Mouse (Mus musculus): Measurements from ENCODE around the gene Lysmd3.
"Not testable (repeated sequence)": the region's sequence is repeated elsewhere in the genome, so short reads cannot be mapped to it uniquely, and the experiment has no call there.

Lysmd3 gene

GRCm38 (mm10) chr13:81657351-81658052 lies at the start of gene Lysmd3:
Gene Lysmd3, plus strand, starts transcription at chr13:81657663.
- DNase-seq (ENCODE audit: low spot score), result peak; percentile 86

DNA sequence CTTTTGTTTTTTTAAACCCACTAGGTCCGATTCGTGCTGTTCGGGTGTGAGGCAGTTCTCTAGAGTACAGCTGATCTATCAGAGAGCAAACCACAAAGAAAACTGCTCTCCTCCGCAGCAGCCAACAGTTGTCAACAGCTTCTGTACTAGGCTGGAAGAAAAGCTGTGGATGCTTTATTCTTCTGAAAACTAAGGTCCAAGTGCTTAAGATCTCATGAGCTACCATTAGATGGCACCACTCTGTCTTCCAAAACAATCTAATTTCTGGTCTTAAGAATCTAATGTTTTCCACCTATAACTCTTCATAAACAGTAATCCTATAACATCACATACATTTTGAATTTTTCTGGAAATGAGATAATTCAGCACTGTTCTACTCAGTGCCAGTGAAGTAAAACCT lies 47.1 kb upstream of the Lysmd3 start:
- DNase-seq (ENCODE audit: low spot score), result no peak

- DNase-seq (ENCODE audit: low spot score), result not testable (repeated sequence)
Measured at GRCm38 (mm10) chr13:81627861-81628260, 29.6 kb upstream of the Lysmd3 start.

GRCm38 (mm10) chr13:81628631-81629190 lies 28.8 kb upstream of the Lysmd3 start:
- no peak for DNase-seq (ENCODE audit: low spot score)

GRCm38 (mm10) chr13:81629395-81629794 lies 28.1 kb upstream of the Lysmd3 start:
- DNase-seq (ENCODE audit: low spot score), result no peak

- DNase-seq (ENCODE audit: low spot score), result no peak
Measured at GRCm38 (mm10) chr13:81630566-81630965, 26.9 kb upstream of the Lysmd3 start.

GRCm38 (mm10) chr13:81632720-81633415 lies 24.6 kb upstream of the Lysmd3 start, which contains the start of gene Adgrv1:
Gene Adgrv1, minus strand, starts transcription at chr13:81633154.
- peak; percentile 50 for DNase-seq (ENCODE audit: low spot score)

GRCm38 (mm10) chr13:81639624-81640023 lies 17.8 kb upstream of the Lysmd3 start:
- DNase-seq (ENCODE audit: low spot score), result no peak

GRCm38 (mm10) chr13:81640881-81641280 lies 16.6 kb upstream of the Lysmd3 start:
- DNase-seq (ENCODE audit: low spot score), result no peak

GRCm38 (mm10) chr13:81641289-81642045 lies 16.0 kb upstream of the Lysmd3 start:
- DNase-seq (ENCODE audit: low spot score), result no peak

DNA sequence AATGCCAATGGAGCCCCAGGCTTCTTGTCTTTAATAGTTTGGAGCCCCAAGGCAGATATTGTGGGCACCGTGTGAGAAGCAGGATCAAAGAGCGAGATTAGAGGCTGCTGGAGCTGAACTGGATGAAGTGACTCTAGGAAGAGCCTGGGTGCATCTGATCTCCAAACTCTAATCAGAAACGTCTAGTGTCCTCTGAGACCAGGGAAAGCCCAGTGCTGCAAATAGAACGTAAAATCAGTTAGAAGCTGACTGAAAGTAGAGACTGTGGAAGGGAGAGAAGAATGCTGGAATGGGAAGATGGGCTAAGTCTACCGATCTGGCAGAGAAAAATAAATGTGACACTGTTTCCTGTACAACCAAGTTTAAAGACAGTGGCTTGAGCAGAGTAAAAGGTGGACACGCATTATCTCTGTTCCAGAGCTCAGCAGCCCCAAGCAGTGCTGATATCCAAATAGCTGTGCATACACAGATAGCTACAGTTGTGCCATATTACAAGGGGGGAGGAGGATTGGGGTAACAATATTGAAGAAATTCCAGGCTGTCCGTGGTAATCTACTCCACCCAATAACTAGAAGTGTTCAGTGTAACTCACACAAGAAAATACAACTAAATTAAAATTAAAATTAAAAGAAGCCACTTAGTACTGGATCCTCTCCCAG lies 14.8 kb upstream of the Lysmd3 start:
- no peak for DNase-seq (ENCODE audit: low spot score)

- DNase-seq (ENCODE audit: low spot score), result no peak
Measured at GRCm38 (mm10) chr13:81644047-81644565, 13.4 kb upstream of the Lysmd3 start.

DNA sequence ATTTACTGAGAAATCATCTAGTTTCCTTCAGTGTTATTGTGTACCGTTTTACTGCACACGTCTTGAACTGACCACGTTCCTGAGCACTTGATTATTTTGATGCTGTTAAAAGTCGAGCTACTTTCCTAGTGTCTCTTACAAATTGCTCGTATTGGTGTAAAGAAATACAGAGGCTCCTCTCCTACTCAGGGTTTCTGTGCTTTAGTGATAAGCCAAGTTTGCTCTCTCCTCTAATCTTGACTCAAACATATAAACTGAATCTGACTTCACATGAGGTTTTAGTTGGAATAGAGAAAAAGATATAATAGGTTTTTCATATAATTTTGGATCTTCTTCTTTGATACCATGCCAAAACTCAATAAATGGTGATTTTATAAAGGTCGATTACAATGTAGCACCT lies 11.1 kb upstream of the Lysmd3 start:
- no peak for DNase-seq (ENCODE audit: low spot score)

GRCm38 (mm10) chr13:81650382-81650781 lies 7.1 kb upstream of the Lysmd3 start:
- DNase-seq (ENCODE audit: low spot score), result not testable (repeated sequence)

DNA sequence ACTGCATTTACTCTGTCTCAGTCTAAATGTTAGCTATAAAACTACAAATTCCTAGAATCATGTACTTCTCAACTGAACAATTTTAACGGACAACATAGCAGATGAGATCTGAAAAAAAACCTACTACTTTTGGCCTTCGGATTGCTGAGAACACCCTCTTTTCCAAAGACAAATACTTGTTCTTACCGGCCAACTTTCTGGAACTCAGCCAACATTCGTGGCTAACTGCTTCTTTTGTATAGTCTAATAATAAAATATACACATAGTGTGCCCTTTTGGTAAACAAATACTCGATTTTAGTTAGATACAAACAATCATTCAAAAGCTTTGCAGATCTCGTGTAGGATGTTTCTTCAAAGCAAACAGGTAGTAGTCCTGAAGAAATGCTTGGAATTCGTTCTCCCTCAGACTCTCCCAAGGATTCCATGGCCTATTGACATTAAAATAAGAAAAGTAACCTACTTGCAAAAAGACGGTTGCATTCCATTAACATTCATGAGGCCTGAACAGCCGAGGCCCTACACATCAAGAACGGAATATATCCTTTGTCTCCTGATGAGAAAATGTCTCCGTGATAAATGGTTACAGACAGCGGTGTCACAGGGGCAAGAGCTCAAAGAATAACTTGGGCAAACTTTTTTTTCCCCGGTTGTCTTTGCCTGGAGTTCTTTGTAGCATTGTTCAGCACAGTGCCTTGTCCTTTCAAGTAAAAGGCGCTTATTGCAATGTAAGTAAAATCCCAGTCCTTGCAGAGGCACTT lies 1.2 kb upstream of the Lysmd3 start:
- DNase-seq (ENCODE audit: low spot score), result no peak

- no peak for DNase-seq (ENCODE audit: low spot score)
Measured at GRCm38 (mm10) chr13:81657008-81657350, 484 bp upstream of the Lysmd3 start.

DNA sequence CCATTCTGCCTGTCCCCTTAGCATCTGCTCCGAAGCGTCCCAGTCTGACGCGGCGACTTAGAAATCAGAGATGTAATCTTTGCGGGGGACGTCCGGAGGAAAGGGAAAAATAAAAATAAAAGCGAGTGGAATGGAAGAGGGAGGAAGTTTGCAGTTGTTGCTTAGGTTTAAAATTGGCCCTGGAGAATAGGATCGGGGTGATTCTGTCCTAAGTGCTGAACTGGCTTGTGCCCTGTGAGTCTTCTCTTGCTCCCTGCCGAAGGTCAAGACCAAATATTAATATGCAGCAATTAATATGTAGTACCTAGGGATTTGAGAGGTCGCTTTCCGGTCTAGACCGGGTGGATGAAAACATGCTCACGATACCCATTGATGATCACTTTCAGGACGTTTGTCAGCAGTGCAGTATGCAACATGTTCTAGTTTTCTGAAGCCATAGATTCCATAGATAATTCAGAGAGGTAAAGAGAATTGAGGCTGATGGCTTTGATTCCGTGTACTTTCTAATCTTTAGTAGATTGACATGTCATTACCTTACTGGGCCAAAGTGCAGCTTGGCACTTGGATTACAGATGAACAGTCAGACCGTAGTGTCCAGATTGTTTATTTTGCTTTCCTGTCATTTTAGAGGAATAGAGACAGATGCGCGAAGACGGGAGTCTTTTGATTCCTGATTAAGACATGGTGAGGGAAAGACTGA lies 740 bp downstream of the Lysmd3 start:
- no peak for DNase-seq (ENCODE audit: low spot score)

DNA sequence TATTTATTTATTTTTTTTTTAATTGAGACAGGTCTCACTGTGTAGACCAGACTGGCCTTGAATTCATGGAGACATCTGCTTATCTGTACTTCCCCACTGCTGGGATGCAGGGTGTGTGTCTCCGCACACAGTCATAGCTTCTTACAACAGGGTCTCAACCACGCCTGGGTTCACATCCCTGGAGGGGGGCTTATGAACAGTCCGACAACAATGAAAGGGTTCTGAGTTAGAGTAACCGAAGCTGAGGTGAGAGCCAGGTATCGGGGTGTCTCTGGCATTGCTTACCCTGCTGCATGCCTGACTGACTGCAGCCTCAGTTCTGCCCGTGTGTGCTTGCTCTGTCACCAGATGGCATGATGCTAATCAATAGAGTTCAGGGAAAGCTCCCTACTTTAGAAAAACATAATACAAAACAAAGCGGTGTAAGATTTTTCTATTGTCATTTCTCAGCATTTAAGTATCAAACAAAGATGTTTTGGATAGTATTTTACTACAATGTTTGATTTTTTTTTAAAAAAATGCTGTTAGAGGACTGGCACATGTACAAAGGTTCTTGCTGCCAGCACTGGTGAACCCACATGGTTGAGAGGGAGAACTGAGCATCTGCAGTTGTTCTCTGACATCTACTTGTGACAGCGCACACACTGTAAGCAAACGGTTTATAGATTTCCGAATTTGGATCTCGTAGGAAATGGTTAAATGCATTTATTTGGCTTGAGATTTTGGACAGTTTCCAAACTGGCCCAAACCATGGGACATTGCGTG lies 6.3 kb downstream of the Lysmd3 start:
- DNase-seq (ENCODE audit: low spot score), result no peak

DNA sequence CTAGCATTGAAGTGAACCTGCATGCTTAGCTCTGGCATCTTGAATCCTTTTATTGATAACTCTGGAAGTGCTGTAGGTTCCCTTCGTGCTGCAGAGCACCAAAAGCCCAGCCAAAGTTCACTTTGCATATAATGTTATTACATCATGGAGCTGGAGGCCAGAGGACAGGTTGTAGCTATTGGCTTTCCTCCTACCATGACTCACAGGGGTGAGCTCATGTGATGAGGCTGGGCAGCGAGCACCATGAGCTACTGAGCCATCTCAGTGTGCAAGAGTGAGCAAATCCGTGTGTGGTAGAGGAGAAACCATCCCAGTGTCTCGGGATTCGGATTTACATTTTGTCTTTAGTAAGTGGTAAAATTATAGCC lies 6.9 kb downstream of the Lysmd3 start:
- DNase-seq (ENCODE audit: low spot score), result no peak

DNA sequence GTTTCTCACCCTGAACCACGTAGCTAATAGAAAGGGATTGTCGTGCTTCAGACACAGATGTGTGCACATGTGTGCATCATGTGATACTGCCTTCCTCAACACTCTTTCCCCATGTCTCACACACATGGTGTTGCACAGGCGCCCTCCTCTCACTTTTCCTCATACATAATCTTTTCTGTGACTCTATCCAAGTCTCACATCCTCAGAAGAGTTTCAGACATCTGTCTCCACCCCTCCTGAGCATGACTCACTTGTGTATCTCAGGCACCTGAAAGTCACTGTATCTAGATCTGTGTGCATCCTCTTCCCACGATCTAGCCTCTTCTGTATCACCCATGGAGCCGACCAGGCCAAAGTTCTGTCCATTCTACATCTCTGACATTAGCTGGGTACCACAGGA lies 10.2 kb downstream of the Lysmd3 start:
- DNase-seq (ENCODE audit: low spot score), result no peak

Measured in ovary, postnatal 14 days (tissue).